Mouse (Mus musculus): ENCODE data around the gene Tmem52. TPM values are rescaled to one million over a fixed set of nuclear protein-coding genes. Genes with fewer than 3 reads are reported as not detected.
"Not testable (repeated sequence)": the region's sequence is repeated elsewhere in the genome, so short reads cannot be mapped to it uniquely, and the experiment has no call there.

Gene Tmem52
- polyA plus RNA-seq (2015; fragmentation: Nextera tagmentation; extraction: Ambion mirVana), result not detected in 2 replicates

GRCm38 (mm10) chr4:155468952-155469351 is at the start of gene Tmem52:
Gene Tmem52, plus strand, starts transcription at chr4:155469114.
- Histone ChIP-seq H3K9ac (replicated peaks) (no peak within 1 kb of the TSS), H3K4me2 (replicated peaks) (peak within 1 kb of the TSS; percentile 31), H3K27ac (no peak within 1 kb of the TSS), H3K9me3 (no peaks in the 10 kb centered on the region), H3K4me1 (replicated peaks) (0 out of 2 replicates have a peak, but pooled peaks cover 7% of the 10 kb centered on the region), H3K4me3 (replicated peaks) (no peak within 1 kb of the TSS), H3K36me3 (no peaks in the 10 kb centered on the region), H3K27me3 (no peaks in the 10 kb centered on the region; the same call in 1 of the 2 replicates)
- WGBS, result 14% methylated on average over 20 of the region's 21 CpGs
- 0 out of 2 replicates have a peak, but pooled peaks have one; percentile 24 for ATAC-seq

DNA sequence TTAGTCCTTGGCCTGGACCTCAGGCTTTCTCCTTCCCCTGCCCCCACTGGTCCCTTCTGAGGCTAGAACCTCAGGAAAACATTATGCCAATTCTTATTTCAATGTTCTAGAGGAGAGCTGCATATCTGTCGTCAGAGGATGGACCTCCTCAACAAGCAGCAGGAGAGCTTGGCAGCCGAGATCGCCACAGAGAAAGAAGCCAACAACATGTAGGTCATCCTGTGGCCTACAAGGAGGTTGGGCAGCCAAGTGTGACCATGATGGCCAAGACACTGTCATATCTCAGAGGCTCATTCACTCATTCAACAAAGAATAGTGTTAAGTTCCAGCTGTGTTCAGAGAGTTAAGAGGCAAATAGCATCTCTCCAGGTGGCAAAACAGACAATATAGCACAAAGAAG is 48.8 kb upstream of the Tmem52 start:
- no peak overlapping the region for H3K9ac ChIP-seq (replicated peaks)
- ATAC-seq, result no peak
- WGBS, result 83% methylated on average over 3 of the region's 3 CpGs
- peaks cover 14% of the 10 kb centered on the region for H3K36me3 ChIP-seq
- H3K27ac ChIP-seq, result no peak overlapping the region
- H3K9me3 ChIP-seq, result no peaks in the 10 kb centered on the region
- no peaks in the 10 kb centered on the region for H3K27me3 ChIP-seq
- no peaks in the 10 kb centered on the region for H3K4me1 ChIP-seq (replicated peaks)
- no peak overlapping the region for H3K4me3 ChIP-seq (replicated peaks)
- H3K4me2 ChIP-seq (replicated peaks), result no peak overlapping the region

GRCm38 (mm10) chr4:155421412-155422370 is 47.2 kb upstream of the Tmem52 start:
- H3K4me2 ChIP-seq (replicated peaks); H3K27ac ChIP-seq; H3K9me3 ChIP-seq; H3K4me3 ChIP-seq (replicated peaks); H3K9ac ChIP-seq (replicated peaks); H3K4me1 ChIP-seq (replicated peaks); H3K27me3 ChIP-seq; ATAC-seq: not testable (repeated sequence)
- 90% methylated on average over 21 of the region's 30 CpGs for WGBS
- H3K36me3 ChIP-seq, result peaks cover 14% of the 10 kb centered on the region

- Histone ChIP-seq H3K9ac (replicated peaks) (no peak overlapping the region), H3K4me1 (replicated peaks) (no peaks in the 10 kb centered on the region), H3K36me3 (peaks cover 14% of the 10 kb centered on the region), H3K4me2 (replicated peaks) (no peak overlapping the region), H3K27ac (no peak overlapping the region), H3K9me3 (no peaks in the 10 kb centered on the region), H3K4me3 (replicated peaks) (no peak overlapping the region), H3K27me3 (no peaks in the 10 kb centered on the region)
- WGBS, result 91% methylated on average over 5 of the region's 5 CpGs
- ATAC-seq, result no peak
These were observed 44.9 kb upstream of the Tmem52 start for GRCm38 (mm10) chr4:155423988-155424387.

GRCm38 (mm10) chr4:155426272-155426671 is 42.6 kb upstream of the Tmem52 start:
- 0 out of 2 replicates have a peak, but pooled peaks cover under 1% of the 10 kb centered on the region for H3K36me3 ChIP-seq
- no peak overlapping the region for H3K27ac ChIP-seq
- no peaks in the 10 kb centered on the region for H3K4me1 ChIP-seq (replicated peaks)
- H3K9me3 ChIP-seq, result no peaks in the 10 kb centered on the region
- ATAC-seq, result no peak
- no peak overlapping the region for H3K4me2 ChIP-seq (replicated peaks)
- no peak overlapping the region for H3K4me3 ChIP-seq (replicated peaks)
- H3K27me3 ChIP-seq, result no peaks in the 10 kb centered on the region
- 84% methylated on average over 6 of the region's 6 CpGs for WGBS
- no peak overlapping the region for H3K9ac ChIP-seq (replicated peaks)

DNA sequence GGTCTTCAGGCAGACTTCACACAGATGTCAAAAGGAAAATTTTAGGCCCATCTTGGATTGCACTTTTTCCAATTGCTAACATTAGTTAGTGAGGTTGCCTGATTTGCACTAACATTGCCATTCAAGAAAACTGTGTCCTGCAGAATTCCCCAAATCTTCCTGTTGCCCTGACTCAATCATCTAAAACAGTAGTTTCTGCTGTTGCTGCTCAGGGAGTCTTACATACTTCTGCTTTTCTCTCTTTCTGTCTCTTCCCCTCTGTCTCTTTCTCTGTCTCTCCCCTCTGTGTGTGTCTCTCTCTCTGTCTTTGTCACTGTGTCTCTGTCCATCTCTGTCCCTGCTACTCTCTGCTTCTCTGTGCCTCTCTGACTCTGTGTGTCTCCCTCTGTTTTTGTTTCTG is 40.5 kb upstream of the Tmem52 start:
- Histone ChIP-seq H3K4me1 (replicated peaks) (no peaks in the 10 kb centered on the region), H3K4me2 (replicated peaks) (no peak overlapping the region), H3K36me3 (no peaks in the 10 kb centered on the region), H3K27me3 (no peaks in the 10 kb centered on the region), H3K4me3 (replicated peaks) (no peak overlapping the region), H3K9me3 (no peaks in the 10 kb centered on the region), H3K9ac (replicated peaks) (no peak overlapping the region), H3K27ac (no peak overlapping the region)
- no peak for ATAC-seq

GRCm38 (mm10) chr4:155429202-155429601 is 39.7 kb upstream of the Tmem52 start:
- Histone ChIP-seq H3K27me3 (no peaks in the 10 kb centered on the region), H3K27ac (no peak overlapping the region), H3K9ac (replicated peaks) (no peak overlapping the region), H3K4me3 (replicated peaks) (no peak overlapping the region), H3K36me3 (no peaks in the 10 kb centered on the region), H3K4me2 (replicated peaks) (no peak overlapping the region), H3K9me3 (no peaks in the 10 kb centered on the region), H3K4me1 (replicated peaks) (no peaks in the 10 kb centered on the region)
- WGBS, result 88% methylated on average over 3 of the region's 3 CpGs
- no peak for ATAC-seq

DNA sequence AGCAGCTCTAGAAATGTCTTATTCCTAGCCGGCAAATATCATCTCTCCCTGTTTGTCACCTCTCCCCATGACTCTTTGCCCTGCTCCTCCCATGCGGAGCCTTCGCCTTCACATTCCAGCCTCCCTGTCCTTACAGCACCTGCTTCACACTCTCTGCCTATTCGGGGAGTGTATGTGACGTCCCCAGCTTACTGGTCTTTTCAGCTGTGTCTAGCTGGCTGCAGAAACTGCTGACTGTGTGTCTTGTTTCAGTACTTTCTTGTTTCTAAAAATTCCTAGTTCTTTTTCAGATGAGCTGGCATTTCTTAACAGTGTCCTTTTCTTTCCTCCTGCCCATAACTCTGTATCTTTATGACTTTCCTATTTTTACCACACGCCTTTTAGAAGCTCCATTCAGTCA is 36.6 kb upstream of the Tmem52 start:
- WGBS, result 92% methylated on average over 6 of the region's 6 CpGs
- H3K4me3 ChIP-seq (replicated peaks), result no peak overlapping the region
- no peaks in the 10 kb centered on the region for H3K4me1 ChIP-seq (replicated peaks)

GRCm38 (mm10) chr4:155433993-155434392 is 34.9 kb upstream of the Tmem52 start:
- H3K36me3 ChIP-seq, result no peaks in the 10 kb centered on the region
- H3K4me3 ChIP-seq (replicated peaks), result no peak overlapping the region
- H3K27me3 ChIP-seq, result no peaks in the 10 kb centered on the region
- H3K9me3 ChIP-seq, result no peaks in the 10 kb centered on the region
- no peak for ATAC-seq
- H3K27ac ChIP-seq, result no peak overlapping the region
- H3K4me1 ChIP-seq (replicated peaks), result no peaks in the 10 kb centered on the region
- 90% methylated on average over 5 of the region's 5 CpGs for WGBS
- H3K4me2 ChIP-seq (replicated peaks), result no peak overlapping the region
- no peak overlapping the region for H3K9ac ChIP-seq (replicated peaks)

More for the DNA sequence above, 36.6 kb upstream of the Tmem52 start:
- no peak overlapping the region for H3K27ac ChIP-seq
- H3K36me3 ChIP-seq, result no peaks in the 10 kb centered on the region
- H3K27me3 ChIP-seq, result no peaks in the 10 kb centered on the region
- H3K4me2 ChIP-seq (replicated peaks), result no peak overlapping the region
- no peaks in the 10 kb centered on the region for H3K9me3 ChIP-seq
- ATAC-seq, result no peak
- H3K9ac ChIP-seq (replicated peaks), result no peak overlapping the region

DNA sequence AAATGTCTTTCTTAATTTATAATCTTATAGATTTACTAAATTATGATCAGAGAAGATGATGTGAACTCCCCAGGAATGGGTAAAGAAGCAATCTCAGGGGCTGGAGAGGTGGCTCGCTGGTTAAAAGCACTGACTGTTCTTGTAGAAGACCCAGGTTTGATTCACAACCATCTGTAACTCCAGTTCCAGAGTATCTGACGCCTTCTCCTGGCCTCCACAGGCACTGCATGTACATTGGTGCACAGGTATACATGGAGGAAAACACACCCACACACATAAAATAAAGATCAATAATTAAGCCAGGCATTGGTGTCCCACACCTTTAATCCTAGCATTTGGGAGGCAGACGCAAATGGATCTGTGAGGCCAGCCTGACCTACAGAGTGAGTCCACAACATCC is 26.1 kb upstream of the Tmem52 start:
- no peaks in the 10 kb centered on the region for H3K27me3 ChIP-seq
- no peak overlapping the region for H3K27ac ChIP-seq
- H3K4me2 ChIP-seq (replicated peaks), result no peak overlapping the region
- H3K9me3 ChIP-seq, result no peaks in the 10 kb centered on the region
- no peaks in the 10 kb centered on the region for H3K4me1 ChIP-seq (replicated peaks)
- H3K36me3 ChIP-seq, result no peaks in the 10 kb centered on the region
- no peak overlapping the region for H3K9ac ChIP-seq (replicated peaks)
- WGBS, result 84% methylated on average over 3 of the region's 3 CpGs
- ATAC-seq, result no peak
- H3K4me3 ChIP-seq (replicated peaks), result no peak overlapping the region

GRCm38 (mm10) chr4:155451597-155451996 is 17.3 kb upstream of the Tmem52 start:
- Histone ChIP-seq H3K36me3 (no peaks in the 10 kb centered on the region), H3K9ac (replicated peaks) (no peak overlapping the region), H3K4me3 (replicated peaks) (no peak overlapping the region), H3K27ac (no peak overlapping the region), H3K27me3 (no peaks in the 10 kb centered on the region), H3K4me2 (replicated peaks) (no peak overlapping the region), H3K4me1 (replicated peaks) (no peaks in the 10 kb centered on the region), H3K9me3 (no peaks in the 10 kb centered on the region)
- ATAC-seq, result no peak
- WGBS, result 32% methylated on average over 10 of the region's 10 CpGs

DNA sequence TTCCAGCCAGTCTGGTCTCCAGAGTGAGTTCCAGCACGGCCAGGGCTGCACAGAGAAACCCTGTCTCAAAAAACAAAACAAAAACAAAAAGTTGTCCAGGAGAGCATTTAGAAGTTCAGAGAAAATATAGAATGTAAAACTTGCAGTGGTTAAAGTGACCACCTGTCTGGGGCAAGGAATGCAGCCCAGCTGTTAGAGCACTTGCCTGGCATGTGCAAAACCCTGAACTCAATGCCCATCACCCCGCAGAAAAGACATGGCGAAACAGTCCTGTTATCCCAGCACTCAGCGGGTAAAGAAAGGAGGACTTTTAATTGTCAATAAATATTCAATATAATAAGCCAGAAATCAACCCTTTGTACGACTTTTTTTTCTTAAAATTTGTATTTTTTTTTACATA is 10.3 kb upstream of the Tmem52 start:
- 88% methylated on average over 5 of the region's 5 CpGs for WGBS
- Histone ChIP-seq H3K4me2 (replicated peaks) (no peak overlapping the region), H3K9ac (replicated peaks) (no peak overlapping the region), H3K4me3 (replicated peaks) (no peak overlapping the region), H3K27ac (no peak overlapping the region), H3K27me3 (no peaks in the 10 kb centered on the region), H3K9me3 (no peaks in the 10 kb centered on the region), H3K36me3 (no peaks in the 10 kb centered on the region), H3K4me1 (replicated peaks) (no peaks in the 10 kb centered on the region)
- ATAC-seq, result no peak

Data from midbrain, embryonic 13.5 days (tissue).